Mouse (Mus musculus) testis, adult 2 months (tissue): ENCODE data around the gene Wdr19.

Experiments
- CTCF ChIP-seq: fragments of 200-500 bp; IDR thresholded peaks from 2 replicates; pipeline ENCODE4 v1.5.1; 2012; ENCODE audit warnings: low read depth, mild to moderate bottlenecking, inconsistent platforms, low read length, moderate library complexity; ENCODE audit not compliant: control insufficient read depth, insufficient read depth, insufficient replicate concordance
- POLR2A ChIP-seq: fragments of 200-500 bp; IDR thresholded peaks from 2 replicates; pipeline ENCODE4 v1.6.1; 2012; ENCODE audit warnings: low read depth, mild to moderate bottlenecking, inconsistent platforms, low read length, moderate library complexity; ENCODE audit not compliant: control insufficient read depth

DNA sequence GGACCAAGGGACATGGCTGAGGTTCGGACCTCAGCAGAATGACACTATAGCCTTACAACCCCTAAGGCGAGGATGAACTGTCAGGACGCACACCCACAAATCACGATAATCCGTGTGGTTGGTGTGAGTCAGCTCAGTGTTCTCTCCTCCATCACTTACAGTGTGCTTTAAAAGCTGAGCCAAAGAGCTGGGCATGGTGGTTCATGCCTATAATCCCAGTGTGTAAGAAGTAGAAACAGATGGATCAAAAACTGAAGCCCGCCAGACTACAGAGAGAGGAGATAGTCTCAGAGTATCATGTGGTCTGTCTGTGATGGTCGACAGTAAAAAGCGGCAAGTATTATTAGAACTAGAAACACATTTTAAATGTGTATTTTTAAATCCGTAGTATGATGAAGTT lies 21.0 kb upstream of the Wdr19 start:
- TF ChIP-seq CTCF (no peak), POLR2A (no peak)
